Mouse (Mus musculus) MEL (cell line): ENCODE results near the gene Btbd1. TPM values are rescaled to one million over a fixed set of nuclear protein-coding genes. Genes with fewer than 3 reads are reported as not detected.

Experiments
- BHLHE40 ChIP-seq: IDR thresholded peaks from 2 replicates; pipeline ENCODE4 v1.6.1; 2012; ENCODE audit warnings: low read depth, mild to moderate bottlenecking, inconsistent platforms, low read length, improper control_type of control experiment, borderline replicate concordance
- CHD2 ChIP-seq: IDR thresholded peaks from 2 replicates; pipeline ENCODE4 v1.6.1; 2011; ENCODE audit warnings: low read length, improper control_type of control experiment
- E2F4 ChIP-seq: IDR thresholded peaks from 2 replicates; pipeline ENCODE4 v1.6.1; 2011; ENCODE audit warnings: low read depth, low read length, improper control_type of control experiment, borderline replicate concordance
- ELF1 ChIP-seq: IDR thresholded peaks from 2 replicates; pipeline ENCODE4 v1.6.1; 2014; ENCODE audit warnings: low read depth, mild to moderate bottlenecking, inconsistent platforms, low read length, improper control_type of control experiment, moderate library complexity
- ETS1 ChIP-seq: IDR thresholded peaks from 2 replicates; pipeline ENCODE4 v1.6.1; 2012; ENCODE audit warnings: low read depth, mild to moderate bottlenecking, inconsistent platforms, low read length, improper control_type of control experiment, moderate library complexity
- GABPA ChIP-seq: IDR thresholded peaks from 2 replicates; pipeline ENCODE4 v1.6.1; 2012; ENCODE audit warnings: low read depth, mild to moderate bottlenecking, inconsistent platforms, low read length, improper control_type of control experiment, moderate library complexity
- HCFC1 ChIP-seq: IDR thresholded peaks from 2 replicates; pipeline ENCODE4 v1.6.1; 2012; ENCODE audit warnings: low read depth, mild to moderate bottlenecking, inconsistent platforms, low read length, improper control_type of control experiment, moderate library complexity
- KAT2A ChIP-seq: conservative IDR thresholded peaks from 2 replicates; pipeline ENCODE4 v1.6.1; 2012; ENCODE audit warnings: low read depth, low read length, improper control_type of control experiment, inconsistent platforms
- MAFK ChIP-seq: IDR thresholded peaks from 2 replicates; pipeline ENCODE4 v1.6.1; 2011; ENCODE audit warnings: low read depth, mild to moderate bottlenecking, low read length, improper control_type of control experiment, borderline replicate concordance
- MAX ChIP-seq: IDR thresholded peaks from 2 replicates; pipeline ENCODE4 v1.6.1; 2011; ENCODE audit warnings: low read length, improper control_type of control experiment
- MXI1 ChIP-seq: IDR thresholded peaks from 2 replicates; pipeline ENCODE4 v1.6.1; 2011; ENCODE audit warnings: mild to moderate bottlenecking, low read depth, low read length, improper control_type of control experiment
- MYB ChIP-seq: IDR thresholded peaks from 2 replicates; pipeline ENCODE4 v1.6.1; 2011; ENCODE audit warnings: mild to moderate bottlenecking, low read depth, low read length, improper control_type of control experiment
- MYC ChIP-seq: IDR thresholded peaks from 2 replicates; pipeline ENCODE4 v1.6.1; 2011; ENCODE audit warnings: low read depth, mild to moderate bottlenecking, low read length, improper control_type of control experiment, moderate library complexity
- POLR2A ChIP-seq, 2 experiments: IDR thresholded peaks; 2 replicates each; pipeline ENCODE4 v1.6.1; 2011 to 2012; ENCODE audit warnings: low read length in 2 of 2, mild to moderate bottlenecking in 2 of 2, control low read depth in 1 of 2, improper control_type of control experiment in 1 of 2, low read depth in 1 of 2, moderate library complexity in 1 of 2; ENCODE audit not compliant: control insufficient read depth in 1 of 2, insufficient read depth in 1 of 2, poor library complexity in 1 of 2
- RAD21 ChIP-seq: IDR thresholded peaks from 2 replicates; pipeline ENCODE4 v1.6.1; 2011; ENCODE audit warnings: mild to moderate bottlenecking, low read depth, low read length, improper control_type of control experiment
- RCOR1 ChIP-seq: IDR thresholded peaks from 2 replicates; pipeline ENCODE4 v1.6.1; 2012; ENCODE audit warnings: low read depth, mild to moderate bottlenecking, inconsistent platforms, low read length, improper control_type of control experiment
- TAL1 ChIP-seq: IDR thresholded peaks from 2 replicates; pipeline ENCODE4 v1.6.1; 2012; ENCODE audit warnings: mild to moderate bottlenecking, inconsistent platforms, low read length, moderate library complexity, mixed read lengths
- TBP ChIP-seq: IDR thresholded peaks from 2 replicates; pipeline ENCODE4 v1.8.0; 2011; ENCODE audit warnings: low read depth, low read length, improper control_type of control experiment
- TCF12 ChIP-seq: IDR thresholded peaks from 2 replicates; pipeline ENCODE4 v1.6.1; 2014; ENCODE audit warnings: low read depth, mild to moderate bottlenecking, inconsistent platforms, low read length, improper control_type of control experiment, moderate library complexity
- UBTF ChIP-seq: IDR thresholded peaks from 2 replicates; pipeline ENCODE4 v1.6.1; 2012; ENCODE audit warnings: low read depth, mild to moderate bottlenecking, inconsistent platforms, low read length, improper control_type of control experiment, moderate library complexity, borderline replicate concordance; ENCODE audit not compliant: insufficient read depth
- USF2 ChIP-seq, 2 experiments: IDR thresholded peaks; 2 replicates each; pipeline ENCODE4 v1.6.1; 2011 to 2012; ENCODE audit warnings: improper control_type of control experiment in 2 of 2, low read length in 2 of 2, borderline replicate concordance in 1 of 2, inconsistent platforms in 1 of 2, low read depth in 1 of 2, mild to moderate bottlenecking in 1 of 2; ENCODE audit not compliant: insufficient read depth in 1 of 2
- ZC3H11A ChIP-seq: IDR thresholded peaks from 2 replicates; pipeline ENCODE4 v1.6.1; 2012; ENCODE audit warnings: low read depth, mild to moderate bottlenecking, inconsistent platforms, low read length, improper control_type of control experiment
- ZKSCAN1 ChIP-seq: IDR thresholded peaks from 2 replicates; pipeline ENCODE4 v1.6.1; 2012; ENCODE audit warnings: low read depth, mild to moderate bottlenecking, inconsistent platforms, low read length, improper control_type of control experiment, moderate library complexity
- ZNF384 ChIP-seq: IDR thresholded peaks from 2 replicates; pipeline ENCODE4 v1.6.1; 2012; ENCODE audit warnings: low read depth, mild to moderate bottlenecking, inconsistent platforms, low read length, improper control_type of control experiment
- polyA plus RNA-seq, 2 experiments: library from polyadenylated mRNA; stranded (reverse) in 1 of 2; unstranded in 1 of 2; fragments of >175 nt in 1 of 2; fragments of >200 nt in 1 of 2; gene quantifications; 2 replicates each; pipeline versions ENCODE4 v1.2.1 to v1.2.4; 2012; ENCODE audit warnings: low replicate concordance in 2 of 2, low read depth in 1 of 2; ENCODE audit not compliant: insufficient read length in 2 of 2, insufficient read depth in 1 of 2, missing spikeins in 1 of 2
- total RNA-seq: library from RNA; depleted of rRNA; stranded (reverse); fragments of 300-350 nt; gene quantifications from 2 replicates; pipeline ENCODE4 v1.2.3, GENCODE M21; 2012

The Btbd1 gene
- total and polyA plus RNA-seq, 3 experiments, result 31.0 to 62.0 TPM; not detected in 1

DNA sequence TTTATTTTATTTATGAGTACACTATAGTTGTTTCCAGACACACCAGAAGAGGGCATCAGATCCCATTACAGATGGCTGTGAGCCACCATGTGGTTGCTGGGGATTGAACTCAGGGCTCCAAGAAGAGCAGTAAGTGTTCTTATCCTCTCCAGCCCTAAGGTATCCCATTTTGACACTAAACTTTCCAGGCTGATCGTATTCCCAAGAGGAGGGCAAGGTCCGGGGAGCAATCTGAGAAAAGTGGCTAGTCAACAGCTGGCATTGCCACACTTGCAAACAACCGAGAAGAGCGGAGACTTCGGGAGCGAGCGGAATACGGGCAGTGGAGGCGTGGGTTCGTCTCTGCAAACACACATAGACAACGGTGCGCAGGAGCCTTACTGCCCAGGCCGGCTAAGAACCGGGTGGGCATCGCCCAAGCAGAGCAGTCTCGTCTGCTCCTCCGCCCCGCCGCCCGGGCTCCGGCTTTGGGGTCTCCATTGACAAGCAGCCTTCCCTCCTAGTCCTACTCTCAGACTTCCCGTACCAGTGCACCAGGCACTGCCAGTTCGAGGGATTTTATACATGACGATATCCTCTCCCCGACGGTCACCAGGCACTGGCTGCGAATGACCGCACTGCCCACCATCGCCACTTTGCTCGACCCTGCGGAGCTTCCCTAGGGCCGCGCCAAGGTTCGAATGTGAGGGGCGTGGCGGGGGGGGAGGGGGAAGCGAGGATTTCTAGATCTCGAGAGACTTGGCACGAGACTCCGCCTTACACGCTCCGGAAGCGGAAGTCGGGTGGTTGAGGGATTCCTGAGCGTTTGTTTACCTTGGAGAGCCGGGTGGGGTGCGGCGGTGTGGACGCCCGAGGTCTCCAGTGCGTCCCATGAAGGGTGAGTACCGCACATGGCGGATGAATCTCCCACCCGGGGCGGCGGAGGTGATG lies 66.8 kb downstream of the Btbd1 start, which contains the start of gene Ramac (continued):
- no peak for TF ChIP-seq TAL1
- TF ChIP-seq TCF12, result peak; percentile 68; the same call in 1 of the 2 replicates
- peak; percentile 41 to 87; a peak in 3 of 4 replicates for TF ChIP-seq POLR2A (IDR thresholded peaks at IDR 0.05; ENCODE audit: control insufficient read depth in 1 of 2, insufficient read depth in 1 of 2, low read depth in 1 of 2, low read length in 2 of 2, poor library complexity in 1 of 2)
- peak; percentile 88 for TF ChIP-seq ELF1
- TF ChIP-seq ZC3H11A, result 0 out of 2 replicates have a peak, but pooled peaks have one; percentile 7
- TF ChIP-seq RAD21, result peak; percentile 26; the same call in 1 of the 2 replicates
- no peak for TF ChIP-seq UBTF
- no peak for TF ChIP-seq RCOR1
- no peak for TF ChIP-seq ZNF384
- TF ChIP-seq MXI1, result peak; percentile 76; the same call in 1 of the 2 replicates
- TF ChIP-seq KAT2A, result peak; percentile 70
- peak; percentile 98 for TF ChIP-seq CHD2
- peak; percentile 97 for TF ChIP-seq MYC
- no peak for TF ChIP-seq GABPA
- TF ChIP-seq HCFC1, result peak; percentile 93
- TF ChIP-seq MAFK, result no peak
- TF ChIP-seq USF2 (IDR thresholded peaks at IDR 0.05; ENCODE audit: borderline replicate concordance in 1 of 2, insufficient read depth in 1 of 2, low read depth in 1 of 2, low read length in 2 of 2), result no peak
- peak; percentile 73; the same call in 1 of the 2 replicates for TF ChIP-seq TBP
- TF ChIP-seq ETS1, result peak; percentile 24; the same call in 1 of the 2 replicates
- no peak for TF ChIP-seq MYB
- TF ChIP-seq MAX, result no peak; the same call in 1 of the 2 replicates
- TF ChIP-seq E2F4, result no peak
- TF ChIP-seq BHLHE40, result no peak
- TF ChIP-seq ZKSCAN1, result no peak
- TF ChIP-seq, all 39 proteins: peak for 23
